Mouse (Mus musculus) C2C12 (cell line): ENCODE data around the gene Stau1.

Experiments used
- CEBPB ChIP-seq: IDR thresholded peaks from one replicate; pipeline ENCODE4 v1.6.1; 2011; ENCODE audit warnings: low read depth, mild to moderate bottlenecking, control low read depth, moderate library complexity
- CTCF ChIP-seq: IDR thresholded peaks from one replicate; pipeline ENCODE4 v1.5.1; 2011; ENCODE audit not compliant: control insufficient read depth, insufficient read depth, insufficient read length
- FOSL1 ChIP-seq: IDR thresholded peaks from one replicate; pipeline ENCODE4 v1.8.0; 2011; ENCODE audit warnings: mild to moderate bottlenecking, low read length; ENCODE audit not compliant: poor library complexity, insufficient read depth, severe bottlenecking
- MYOD1 ChIP-seq: IDR thresholded peaks from one replicate; pipeline ENCODE4 v1.6.1; 2011; ENCODE audit warnings: low read depth; ENCODE audit not compliant: control insufficient read depth, insufficient read length
- MYOG ChIP-seq: IDR thresholded peaks from one replicate; pipeline ENCODE4 v1.6.1; 2011; ENCODE audit not compliant: control insufficient read depth, insufficient read length; ENCODE audit errors: extremely low read depth
- USF1 ChIP-seq: IDR thresholded peaks from one replicate; pipeline ENCODE4 v1.6.1; 2011; ENCODE audit warnings: low read depth, mild to moderate bottlenecking, control low read depth, moderate library complexity

DNA sequence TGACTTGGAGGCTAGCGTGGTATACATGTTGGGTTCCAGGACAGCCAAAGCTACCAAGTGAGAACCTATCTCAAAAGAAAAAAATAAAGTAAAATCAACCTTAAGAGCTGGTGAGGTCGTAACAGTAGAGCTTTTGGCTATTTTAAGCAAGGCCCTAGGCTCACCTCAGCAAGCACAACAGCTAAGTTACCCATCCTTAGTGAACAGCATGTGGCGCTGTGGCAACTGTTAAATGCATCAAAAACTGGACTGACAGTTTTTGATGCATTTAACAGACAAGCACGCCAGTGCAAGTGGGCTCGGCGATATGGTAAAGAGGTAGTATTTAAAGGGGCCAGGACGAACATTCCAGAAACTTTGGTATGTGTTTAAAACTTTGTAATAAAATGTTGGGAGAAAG lies 5.2 kb downstream of the Stau1 start:
- TF ChIP-seq CTCF (no peak), CEBPB (no peak), MYOG (no peak), MYOD1 (no peak), USF1 (no peak), FOSL1 (no peak)
